Mouse (Mus musculus) cerebral cortex, adult 2 months (tissue): Measurements from ENCODE around the gene Col6a1.

Experiments
- WGBS: fragments of 180-500 bp; shearing (Covaris S2); methylation state at CpG from one replicate; pipeline ENCODE4 v1.1.7; 2018; 5-methylcytosine and 5-hydroxymethylcytosine counted together

The Col6a1 gene

GRCm38 (mm10) chr10:76724231-76724736 is 1.7 kb downstream of the Col6a1 start:
- WGBS = 59% methylated on average over 5 of the region's 5 CpGs

GRCm38 (mm10) chr10:76722751-76723450 is 3.1 kb downstream of the Col6a1 start:
- WGBS = 91% methylated on average over 18 of the region's 18 CpGs

DNA sequence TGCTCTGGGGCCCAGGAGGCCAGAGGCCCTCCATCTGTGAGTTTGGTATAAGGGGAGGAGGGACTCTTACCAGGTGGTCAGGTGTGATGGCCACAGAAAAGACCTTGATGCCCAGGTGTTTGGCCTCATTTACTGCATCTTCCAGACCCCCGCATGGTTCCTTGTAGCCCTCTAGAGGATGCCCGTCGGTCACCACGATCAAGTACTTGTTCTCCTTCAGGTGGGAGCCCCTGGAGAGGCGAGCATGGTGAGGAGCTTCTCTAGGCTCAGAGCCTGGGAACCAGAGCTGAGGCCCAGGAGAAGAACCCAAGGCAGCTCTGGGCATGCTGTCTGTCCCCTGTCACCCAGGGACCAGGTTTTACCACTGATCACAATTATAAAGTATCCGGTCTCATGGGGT is 4.2 kb downstream of the Col6a1 start:
- 96% methylated on average over 6 of the region's 6 CpGs for WGBS

DNA sequence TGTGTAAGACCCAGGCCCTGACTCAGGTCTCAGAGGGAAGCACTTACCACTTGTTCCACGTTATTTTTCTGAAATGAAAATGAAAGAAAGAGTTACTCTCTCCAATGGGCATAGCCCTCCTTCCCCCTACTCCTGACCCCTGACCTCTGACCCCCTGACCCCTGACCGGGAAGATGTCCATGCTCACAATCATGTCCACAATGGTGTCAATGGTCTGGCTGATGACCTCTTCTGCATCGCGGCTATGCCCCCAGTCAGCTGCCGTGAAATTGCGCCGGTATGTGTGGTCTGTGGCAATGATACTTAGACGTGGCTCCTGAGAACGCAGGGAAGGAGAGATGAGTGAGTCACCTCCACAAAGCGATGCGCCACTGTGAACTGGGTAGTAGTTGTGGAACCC is 4.8 kb downstream of the Col6a1 start:
- WGBS = 87% methylated on average over 11 of the region's 11 CpGs

DNA sequence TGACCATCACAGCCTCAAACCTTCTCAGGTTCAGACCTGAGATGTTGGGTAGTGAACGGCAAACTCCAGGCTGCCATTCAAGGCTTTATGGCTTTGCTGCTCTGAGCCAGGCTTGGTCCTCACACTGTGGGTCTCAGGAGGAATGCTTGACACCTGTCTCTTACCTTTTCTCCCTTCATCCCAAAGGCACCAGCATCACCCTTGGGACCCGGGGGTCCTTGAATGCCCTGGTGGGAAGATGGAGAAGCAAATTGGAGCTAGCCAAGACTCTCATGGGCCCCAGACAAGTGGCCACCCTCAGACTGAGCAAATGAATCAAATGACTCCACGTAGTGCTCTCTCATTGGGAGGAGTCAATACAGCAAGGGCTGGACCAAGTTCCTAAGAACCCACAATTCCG is 8.3 kb downstream of the Col6a1 start:
- 94% methylated on average over 4 of the region's 4 CpGs for WGBS

DNA sequence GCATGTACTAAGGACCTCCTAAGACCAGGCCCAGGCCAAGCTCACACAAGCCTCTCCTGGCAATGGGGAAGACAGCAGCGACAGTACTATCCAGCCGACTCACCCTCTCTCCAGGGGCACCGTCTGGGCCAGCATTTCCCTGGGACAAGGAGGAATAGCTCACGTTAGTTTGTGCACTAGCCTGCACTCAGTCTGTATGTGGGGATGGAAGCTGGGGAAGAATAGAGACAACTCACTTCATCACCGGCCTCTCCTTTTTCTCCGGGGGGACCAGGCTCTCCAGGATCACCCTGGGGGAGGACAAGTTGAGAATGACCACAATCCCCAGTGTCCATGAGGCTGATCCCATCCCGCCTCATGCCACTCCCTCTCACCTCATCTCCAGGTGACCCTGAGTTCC is 8.9 kb downstream of the Col6a1 start:
- WGBS = 96% methylated on average over 7 of the region's 7 CpGs

DNA sequence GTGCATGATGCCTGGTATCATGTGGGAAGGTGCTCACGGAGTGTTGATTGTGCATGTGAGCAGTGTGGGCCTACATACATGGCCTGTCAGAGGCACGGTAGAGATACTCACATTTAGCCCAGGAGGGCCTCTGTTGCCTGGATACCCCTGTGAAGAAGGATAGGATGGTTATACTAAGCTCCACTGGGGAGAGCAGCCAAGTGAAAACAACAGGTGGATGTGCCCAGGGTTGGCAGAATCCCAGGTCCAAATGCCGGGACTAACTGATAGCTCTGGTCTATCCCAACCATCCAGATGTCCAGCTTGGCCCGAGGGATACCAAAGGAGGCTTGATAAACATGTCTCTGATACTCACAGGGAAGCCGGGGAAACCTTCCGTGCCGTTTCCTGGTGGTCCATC is 11.7 kb downstream of the Col6a1 start:
- 59% methylated on average over 7 of the region's 7 CpGs for WGBS

- 91% methylated on average over 3 of the region's 3 CpGs for WGBS
Observed at GRCm38 (mm10) chr10:76712500-76712899, 13.5 kb downstream of the Col6a1 start.

- WGBS = 97% methylated on average over 16 of the region's 16 CpGs
Observed at GRCm38 (mm10) chr10:76711331-76711730, 14.6 kb downstream of the Col6a1 start.

DNA sequence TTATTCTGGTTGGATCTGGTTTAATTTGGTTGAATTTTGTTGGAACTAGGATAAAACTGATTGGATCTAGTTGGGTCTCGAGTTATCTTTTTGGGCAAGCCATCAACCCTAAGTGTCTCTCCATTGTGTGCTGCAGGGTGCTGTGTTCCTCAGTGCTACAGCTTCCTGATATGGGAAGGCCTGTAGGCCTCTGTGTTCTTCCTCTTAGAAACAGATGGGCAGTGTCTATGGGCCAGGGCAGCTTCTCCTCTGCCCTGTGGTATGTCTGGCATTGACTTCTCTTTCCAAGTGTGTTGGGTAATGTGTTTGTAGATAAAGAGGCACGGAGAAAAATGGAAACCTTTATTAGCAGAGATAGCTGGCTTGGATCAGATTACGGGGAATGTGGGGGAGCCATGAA is 17.5 kb downstream of the Col6a1 start:
- 88% methylated on average over 3 of the region's 3 CpGs for WGBS

DNA sequence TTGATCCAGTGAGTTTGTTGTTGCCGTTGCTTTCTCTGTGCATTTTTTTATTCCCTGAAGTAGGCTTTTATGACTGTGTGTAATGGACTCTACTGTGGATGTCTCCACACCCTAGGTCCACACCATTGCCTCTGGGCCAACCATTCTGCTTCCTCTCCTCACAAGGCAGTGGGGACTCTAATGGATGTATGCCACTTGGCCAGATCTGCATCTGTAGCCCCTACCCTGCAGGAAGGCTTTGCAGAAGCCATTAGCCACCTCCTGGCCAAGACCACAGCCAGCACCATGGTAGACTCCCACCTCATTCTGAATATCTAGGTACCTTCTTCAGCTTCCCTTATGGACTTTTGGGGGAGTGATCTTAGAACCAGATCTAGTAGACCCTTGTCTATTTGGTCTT is 18.4 kb downstream of the Col6a1 start:
- WGBS = 94% methylated on average over 1 of the region's 1 CpGs

DNA sequence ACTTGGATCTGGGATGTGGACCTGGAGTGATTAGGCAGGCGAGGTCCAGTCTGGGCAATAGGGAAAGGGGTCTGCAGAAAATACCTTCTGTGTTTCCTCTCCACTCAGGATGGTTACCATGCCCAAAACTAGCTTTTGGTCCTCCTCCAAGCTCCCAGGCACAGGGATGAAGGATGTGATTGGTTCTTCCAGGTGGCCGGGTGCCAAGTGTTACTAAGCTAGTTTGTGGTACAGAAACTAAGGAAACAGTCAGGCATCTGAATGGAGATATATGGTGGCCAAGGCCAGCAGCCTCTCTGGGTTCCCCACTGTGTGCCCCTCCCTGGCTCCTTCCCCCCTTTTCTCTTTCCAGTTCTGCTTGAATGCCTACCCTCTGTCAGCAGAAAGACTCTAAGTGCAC is 19.0 kb downstream of the Col6a1 start:
- 87% methylated on average over 2 of the region's 2 CpGs for WGBS

GRCm38 (mm10) chr10:76704358-76704757 is 21.6 kb downstream of the Col6a1 start:
- 82% methylated on average over 3 of the region's 3 CpGs for WGBS

- WGBS = 82% methylated on average over 2 of the region's 2 CpGs
Observed at GRCm38 (mm10) chr10:76701446-76701845, 24.5 kb downstream of the Col6a1 start.

DNA sequence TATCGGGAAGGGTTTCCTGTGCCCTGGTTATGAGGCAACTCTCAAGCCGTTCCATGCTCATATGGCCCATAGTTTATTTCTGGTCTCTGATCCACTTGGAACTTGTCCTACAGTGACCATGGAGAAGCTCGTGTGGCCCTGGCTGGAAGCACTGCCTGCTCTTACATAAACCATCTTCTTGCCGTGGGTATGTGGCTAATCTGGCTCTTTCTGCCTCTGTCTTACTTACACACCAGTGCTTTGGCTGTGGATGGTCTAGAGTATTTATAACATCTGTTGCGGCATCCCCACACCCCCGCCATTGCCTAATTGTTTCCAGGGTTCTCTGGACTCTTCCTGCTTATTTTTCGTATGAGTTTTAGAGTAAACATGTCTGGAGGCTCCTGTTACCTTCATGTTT is 26.2 kb downstream of the Col6a1 start:
- 64% methylated on average over 7 of the region's 7 CpGs for WGBS

DNA sequence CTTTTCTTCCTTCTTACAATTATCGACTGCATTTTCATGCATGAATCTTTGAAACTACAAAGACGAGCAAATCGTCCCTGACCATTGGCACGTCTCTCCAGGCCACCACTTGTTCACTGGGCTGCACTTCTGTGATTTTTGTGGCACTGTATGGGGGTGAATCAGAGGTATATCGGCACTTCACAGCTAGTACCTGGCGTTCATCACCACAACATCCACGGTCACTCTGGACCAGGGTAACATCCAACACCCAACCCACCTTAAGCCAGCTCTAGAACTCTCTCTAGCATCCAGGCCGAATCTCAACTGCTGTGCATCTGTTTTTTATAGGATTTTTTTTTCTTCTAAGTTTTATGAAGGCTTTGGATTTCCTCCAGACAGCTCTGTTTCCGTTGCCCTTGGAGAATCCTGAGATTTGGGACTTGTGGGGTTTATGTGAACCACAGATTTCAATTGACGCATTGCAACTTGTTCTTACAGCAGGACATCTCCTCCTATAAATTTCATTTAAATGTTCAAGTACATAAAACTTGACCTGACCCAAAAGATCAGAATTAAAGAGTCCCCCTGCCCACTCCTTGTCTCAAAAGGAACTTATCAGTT is 30.6 kb downstream of the Col6a1 start:
- WGBS = 82% methylated on average over 10 of the region's 10 CpGs

GRCm38 (mm10) chr10:76694765-76695164 is 31.2 kb downstream of the Col6a1 start:
- 48% methylated on average over 7 of the region's 7 CpGs for WGBS

DNA sequence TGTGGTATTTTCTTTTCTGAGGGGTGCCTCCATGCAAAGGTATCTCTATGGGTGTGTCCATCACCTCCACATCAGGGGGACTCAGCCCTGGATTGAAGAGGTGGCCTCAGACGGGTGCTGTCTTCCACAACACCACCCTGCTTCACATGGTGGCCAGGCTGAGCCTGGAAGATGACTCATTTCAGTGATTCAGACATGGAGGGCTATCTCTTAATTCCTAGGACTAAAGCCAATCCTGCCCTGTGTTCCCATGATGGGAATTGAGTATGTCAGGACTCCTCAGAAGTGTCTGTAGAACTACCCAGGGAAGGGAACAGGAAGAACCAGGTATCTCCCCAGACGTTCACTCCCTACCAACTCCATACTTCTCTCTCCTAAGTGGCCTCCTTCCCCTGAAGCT is 32.5 kb downstream of the Col6a1 start:
- WGBS = 75% methylated on average over 2 of the region's 2 CpGs

GRCm38 (mm10) chr10:76685451-76686017 is 40.4 kb downstream of the Col6a1 start:
- WGBS = 73% methylated on average over 10 of the region's 10 CpGs

DNA sequence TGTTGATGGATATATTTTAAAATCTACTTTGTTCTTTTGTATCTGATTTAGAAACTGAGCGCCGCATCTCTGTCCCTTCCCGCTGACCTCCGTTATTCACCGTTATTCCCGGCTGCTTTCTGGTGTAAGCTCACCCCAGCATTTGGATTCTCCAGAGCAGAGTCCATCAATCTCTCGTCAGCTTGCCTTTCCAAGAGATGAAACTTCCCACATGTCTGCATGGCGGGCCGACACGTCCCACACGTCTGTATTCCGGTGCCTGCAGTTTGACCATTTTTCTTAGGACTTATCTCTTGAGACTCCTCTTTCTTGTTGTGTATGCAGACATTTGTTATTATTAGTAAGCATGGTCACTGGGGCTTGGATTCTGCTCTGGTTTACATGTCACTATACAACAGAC is 42.0 kb downstream of the Col6a1 start:
- WGBS = 76% methylated on average over 12 of the region's 12 CpGs

DNA sequence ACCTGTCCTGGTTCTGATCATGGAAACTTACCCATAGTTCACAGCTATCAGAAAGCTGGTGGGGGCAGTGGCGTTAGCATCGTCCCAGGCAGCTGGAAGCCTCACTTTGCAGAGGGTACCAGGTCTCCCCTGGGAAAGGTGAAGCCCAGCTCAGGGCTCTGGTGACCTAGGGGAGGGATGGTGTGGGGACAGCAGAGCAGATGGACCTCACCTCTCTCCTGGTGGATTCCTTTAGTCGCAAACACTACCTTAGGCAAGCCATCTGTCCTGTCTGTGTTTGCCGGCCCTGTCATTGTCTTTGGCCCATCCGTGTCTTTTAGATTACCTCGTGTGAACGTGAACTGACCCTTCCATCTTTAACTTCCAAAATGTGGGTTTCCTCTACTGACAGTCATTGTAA is 42.5 kb downstream of the Col6a1 start:
- 83% methylated on average over 7 of the region's 7 CpGs for WGBS

- WGBS = 81% methylated on average over 3 of the region's 3 CpGs
Observed at GRCm38 (mm10) chr10:76681882-76682281, 44.1 kb downstream of the Col6a1 start.
